Mouse (Mus musculus) CH12.LX (cell line): ENCODE data around the gene Slc30a3.

ENCODE experiments used
- CTCF ChIP-seq, 2 experiments: IDR thresholded peaks in 1 of 2; conservative IDR thresholded peaks in 1 of 2; 2 replicates each; pipeline ENCODE4 v1.5.1; 2011 to 2012; ENCODE audit warnings: low read depth in 2 of 2, low read length in 2 of 2, improper control_type of control experiment in 1 of 2, inconsistent platforms in 1 of 2, mild to moderate bottlenecking in 1 of 2, moderate library complexity in 1 of 2
- RAD21 ChIP-seq: IDR thresholded peaks from 2 replicates; pipeline ENCODE4 v1.6.1; 2011; ENCODE audit warnings: low read depth, mild to moderate bottlenecking, low read length, improper control_type of control experiment, moderate library complexity

DNA sequence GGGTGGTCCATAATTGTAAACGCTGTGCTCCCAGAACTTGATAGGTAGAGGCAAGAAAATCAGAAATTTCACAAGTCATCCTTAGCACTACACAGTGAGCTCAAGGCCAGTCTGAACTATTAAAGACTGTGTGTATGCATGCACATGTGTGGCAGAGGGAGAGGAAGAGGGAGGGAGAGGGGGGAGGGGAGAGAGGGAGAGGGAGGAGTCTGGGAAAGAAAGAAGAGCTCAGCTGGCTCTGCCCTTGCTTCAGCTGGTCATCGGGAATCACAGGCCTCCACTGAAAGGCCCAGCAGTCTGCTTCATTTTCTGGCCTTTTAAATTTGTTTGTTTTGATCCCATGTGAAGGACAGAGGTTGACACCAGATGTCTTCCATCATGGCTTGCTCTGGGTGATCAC lies 15.4 kb upstream of the Slc30a3 start:
- TF ChIP-seq RAD21 (no peak), CTCF (conservative IDR thresholded peaks at IDR 0.05 in 1 of 2, IDR thresholded peaks at IDR 0.05 in 1 of 2; ENCODE audit: low read depth in 2 of 2, low read length in 2 of 2) (no peak)
